Mouse (Mus musculus) CH12.LX (cell line): ENCODE results near the gene Car4. TPM values are rescaled to one million over a fixed set of nuclear protein-coding genes. Genes with fewer than 3 reads are reported as not detected.

Experiments
- DNase-seq: peaks from one replicate; pipeline ENCODE4 v3.0.0-alpha.2; 2013; ENCODE audit errors: extremely low read depth
- H3K27ac ChIP-seq: 2 replicates; pipeline ENCODE4 v1.5.1; 2012; ENCODE audit warnings: low read depth, mild to moderate bottlenecking, control low read depth, moderate library complexity; ENCODE audit not compliant: insufficient read depth
- H3K27me3 ChIP-seq: replicated peaks from 2 replicates; pipeline ENCODE3; 2012; ENCODE audit warnings: inconsistent platforms
- H3K36me3 ChIP-seq, 2 experiments: replicated peaks in 1 of 2; 2 replicates each; pipeline versions ENCODE3 to v1.6.1; 2012; ENCODE audit warnings: inconsistent platforms in 1 of 2, low read length in 1 of 2, mild to moderate bottlenecking in 1 of 2, mixed read lengths in 1 of 2, moderate library complexity in 1 of 2; ENCODE audit not compliant: control insufficient read depth in 1 of 2, insufficient read depth in 1 of 2
- H3K4me1 ChIP-seq, 2 experiments: 2 replicates each; pipeline ENCODE4 v1.6.1; 2012; ENCODE audit warnings: inconsistent platforms in 1 of 2, moderate library complexity in 1 of 2; ENCODE audit not compliant: insufficient read depth in 2 of 2, control insufficient read depth in 1 of 2
- H3K4me2 ChIP-seq: 2 replicates; pipeline ENCODE4 v1.6.1; 2012; ENCODE audit warnings: low read depth, mild to moderate bottlenecking, control low read depth; ENCODE audit not compliant: poor library complexity, insufficient read depth, severe bottlenecking
- H3K4me3 ChIP-seq, 3 experiments: fragments of 150-350 bp in 1 of 3; sonication (generic) in 1 of 3; replicated peaks in 1 of 3; 2 replicates each; pipeline versions ENCODE3 to v1.5.1; 2011 to 2012; ENCODE audit warnings: low read depth in 2 of 3, low read length in 2 of 3, mild to moderate bottlenecking in 2 of 3, moderate library complexity in 2 of 3, control low read depth in 1 of 3, improper control_type of control experiment in 1 of 3, inconsistent platforms in 1 of 3, mixed read lengths in 1 of 3; ENCODE audit not compliant: poor library complexity in 1 of 3
- H3K79me2 ChIP-seq: replicated peaks from 2 replicates; pipeline ENCODE4 v1.6.1; 2012; ENCODE audit warnings: mild to moderate bottlenecking, moderate library complexity; ENCODE audit not compliant: control insufficient read depth, poor library complexity, insufficient read depth, severe bottlenecking; ENCODE audit errors: extremely low read depth
- H3K9ac ChIP-seq: 2 replicates; pipeline ENCODE4 v1.6.1; 2012; ENCODE audit warnings: low read depth, mild to moderate bottlenecking, control low read depth, moderate library complexity; ENCODE audit not compliant: insufficient read depth
- H3K9me3 ChIP-seq: replicated peaks from 2 replicates; pipeline ENCODE3; 2012; ENCODE audit warnings: low read length, inconsistent platforms, mixed read lengths
- BHLHE40 ChIP-seq: IDR thresholded peaks from 2 replicates; pipeline ENCODE4 v1.6.1; 2011; ENCODE audit warnings: mild to moderate bottlenecking, low read depth, low read length, improper control_type of control experiment
- CHD2 ChIP-seq: IDR thresholded peaks from 2 replicates; pipeline ENCODE4 v1.6.1; 2011; ENCODE audit warnings: low read length, improper control_type of control experiment
- CTCF ChIP-seq, 2 experiments: IDR thresholded peaks in 1 of 2; conservative IDR thresholded peaks in 1 of 2; 2 replicates each; pipeline ENCODE4 v1.5.1; 2011 to 2012; ENCODE audit warnings: low read depth in 2 of 2, low read length in 2 of 2, improper control_type of control experiment in 1 of 2, inconsistent platforms in 1 of 2, mild to moderate bottlenecking in 1 of 2, moderate library complexity in 1 of 2
- E2F4 ChIP-seq: IDR thresholded peaks from 2 replicates; pipeline ENCODE4 v1.6.1; 2011; ENCODE audit warnings: low read depth, low read length, improper control_type of control experiment; ENCODE audit not compliant: insufficient replicate concordance
- EP300 ChIP-seq: IDR thresholded peaks from 2 replicates; pipeline ENCODE4 v1.6.1; 2011; ENCODE audit warnings: low read length, improper control_type of control experiment
- GABPA ChIP-seq: IDR thresholded peaks from 2 replicates; pipeline ENCODE4 v1.6.1; 2012; ENCODE audit warnings: low read depth, low read length, improper control_type of control experiment, inconsistent platforms; ENCODE audit not compliant: insufficient replicate concordance
- IRF4 ChIP-seq: IDR thresholded peaks from 2 replicates; pipeline ENCODE4 v1.6.1; 2014; ENCODE audit warnings: low read depth, mild to moderate bottlenecking, inconsistent platforms, low read length, improper control_type of control experiment
- MAFK ChIP-seq: IDR thresholded peaks from 2 replicates; pipeline ENCODE4 v1.6.1; 2011; ENCODE audit warnings: low read length, improper control_type of control experiment; ENCODE audit not compliant: insufficient replicate concordance
- MEF2A ChIP-seq: IDR thresholded peaks from 2 replicates; pipeline ENCODE4 v1.6.1; 2014; ENCODE audit warnings: low read depth, mild to moderate bottlenecking, inconsistent platforms, low read length, improper control_type of control experiment, borderline replicate concordance
- NELFE ChIP-seq: IDR thresholded peaks from 2 replicates; pipeline ENCODE4 v1.6.1; 2011; ENCODE audit warnings: low read depth, low read length, improper control_type of control experiment
- POLR2AphosphoS2 ChIP-seq: IDR thresholded peaks from 2 replicates; pipeline ENCODE4 v1.6.1; 2011; ENCODE audit warnings: low read depth, low read length, improper control_type of control experiment
- RAD21 ChIP-seq: IDR thresholded peaks from 2 replicates; pipeline ENCODE4 v1.6.1; 2011; ENCODE audit warnings: low read depth, mild to moderate bottlenecking, low read length, improper control_type of control experiment, moderate library complexity
- RCOR1 ChIP-seq: conservative IDR thresholded peaks from 2 replicates; pipeline ENCODE4 v1.6.1; 2012; ENCODE audit warnings: low read depth, mild to moderate bottlenecking, inconsistent platforms, low read length, improper control_type of control experiment
- SIN3A ChIP-seq: IDR thresholded peaks from 2 replicates; pipeline ENCODE4 v1.6.1; 2012; ENCODE audit warnings: low read length, improper control_type of control experiment, inconsistent platforms
- TBP ChIP-seq: conservative IDR thresholded peaks from 2 replicates; pipeline ENCODE4 v1.6.1; 2011; ENCODE audit warnings: low read depth, low read length, improper control_type of control experiment
- UBTF ChIP-seq: IDR thresholded peaks from 2 replicates; pipeline ENCODE4 v1.6.1; 2012; ENCODE audit warnings: low read depth, mild to moderate bottlenecking, inconsistent platforms, low read length, improper control_type of control experiment, moderate library complexity
- USF1 ChIP-seq: IDR thresholded peaks from 2 replicates; pipeline ENCODE4 v1.6.1; 2014; ENCODE audit warnings: low read depth, mild to moderate bottlenecking, inconsistent platforms, low read length, improper control_type of control experiment
- USF2 ChIP-seq: conservative IDR thresholded peaks from 2 replicates; pipeline ENCODE4 v1.6.1; 2011; ENCODE audit warnings: low read depth, low read length, improper control_type of control experiment
- ZMIZ1 ChIP-seq: IDR thresholded peaks from 2 replicates; pipeline ENCODE4 v1.6.1; 2012; ENCODE audit warnings: low read depth, mild to moderate bottlenecking, inconsistent platforms, low read length, improper control_type of control experiment
- ZNF384 ChIP-seq: IDR thresholded peaks from 2 replicates; pipeline ENCODE4 v1.6.1; 2012; ENCODE audit warnings: low read depth, low read length, improper control_type of control experiment, inconsistent platforms
- dilution Hi-C: fragments of 300-500 bp; cut with MboI; formaldehyde crosslinking; loops from 2 replicates; pipeline ENCODE4 v1.14.3; 2020; ENCODE audit warnings: low sequenced_read_pairs; ENCODE audit not compliant: extremely low pct_unique_long_range_greater_than_20kb, extremely low pct_ligation_motif_present
- in situ Hi-C: fragments of 300-500 bp; cut with MboI; formaldehyde crosslinking; loops from 3 replicates; pipeline ENCODE4 v1.14.3; 2019; ENCODE audit warnings: low sequenced_read_pairs, low pct_ligation_motif_present, low pct_unique_long_range_greater_than_20kb, mixed read lengths
- polyA plus RNA-seq: library from polyadenylated mRNA; unstranded; fragments of >175 nt; gene quantifications from 2 replicates; pipeline ENCODE4 v1.2.1, GENCODE M21; 2012; ENCODE audit warnings: low read depth; ENCODE audit not compliant: insufficient read length
- total RNA-seq, 2 experiments: library from RNA; depleted of rRNA; stranded (reverse); fragments of 300-350 nt in 1 of 2; fragments of >200 nt in 1 of 2; gene quantifications; 2 replicates each; pipeline ENCODE4 v1.2.3; 2012 to 2014

Gene Car4
- total and polyA plus RNA-seq, 3 experiments, result not detected

GRCm38 (mm10) chr11:84963556-84963955 is 6.0 kb downstream of the Car4 start:
- no peaks in the 10 kb centered on the region for H3K79me2 ChIP-seq
- H3K9ac ChIP-seq, result no peak overlapping the region
- in situ Hi-C loops (no loop called here), dilution Hi-C loops (no loop called here)
- no peaks in the 10 kb centered on the region for H3K36me3 ChIP-seq
- no peaks in the 10 kb centered on the region for H3K9me3 ChIP-seq
- TF ChIP-seq CTCF (conservative IDR thresholded peaks at IDR 0.05 in 1 of 2, IDR thresholded peaks at IDR 0.05 in 1 of 2; ENCODE audit: low read depth in 2 of 2, low read length in 2 of 2) (no peak), ZNF384 (no peak), UBTF (no peak), RCOR1 (no peak), NELFE (no peak), MAFK (no peak), BHLHE40 (no peak), RAD21 (no peak), CHD2 (no peak), IRF4 (no peak), SIN3A (no peak), E2F4 (no peak), MEF2A (no peak), GABPA (no peak)
- no peak overlapping the region for H3K4me2 ChIP-seq
- no peak overlapping the region for H3K4me3 ChIP-seq
- peaks cover 73% of the 10 kb centered on the region for H3K27me3 ChIP-seq
- H3K27ac ChIP-seq, result no peak overlapping the region
- peaks cover 0 to 11% of the 10 kb centered on the region in 2 experiments; a peak in 2 of 4 replicates for H3K4me1 ChIP-seq
- no peak for DNase-seq

- Histone ChIP-seq H3K36me3 (no peaks in the 10 kb centered on the region), H3K4me1 (peaks cover 3 to 26% of the 10 kb centered on the region in 2 experiments; a peak in 2 of 4 replicates), H3K27me3 (peaks cover 45% of the 10 kb centered on the region), H3K4me3 (no peak overlapping the region), H3K9me3 (no peaks in the 10 kb centered on the region), H3K9ac (no peak overlapping the region), H3K79me2 (no peaks in the 10 kb centered on the region), H3K4me2 (no peak overlapping the region), H3K27ac (no peak overlapping the region)
- DNase-seq, result no peak
- in situ Hi-C loops, result loop anchor here (5.0 kb wide), 1 partner anchor 49 kb away; the partner anchor contains the start of gene Znhit3
- dilution Hi-C loops, result no loop called here
- no peak for TF ChIP-seq RCOR1
- TF ChIP-seq TBP, result no peak
- no peak for TF ChIP-seq IRF4
- no peak for TF ChIP-seq BHLHE40
- TF ChIP-seq USF1, result no peak
- no peak for TF ChIP-seq USF2
- no peak for TF ChIP-seq ZMIZ1
- TF ChIP-seq EP300, result no peak
- TF ChIP-seq POLR2AphosphoS2, result no peak
- no peak for TF ChIP-seq CHD2
- no peak for TF ChIP-seq CTCF (conservative IDR thresholded peaks at IDR 0.05 in 1 of 2, IDR thresholded peaks at IDR 0.05 in 1 of 2; ENCODE audit: low read depth in 2 of 2, low read length in 2 of 2)
- TF ChIP-seq MEF2A, result no peak
Observed at GRCm38 (mm10) chr11:84966696-84967095, 9.1 kb downstream of the Car4 start.
